Mouse (Mus musculus) small intestine, adult 2 months (tissue): ENCODE data around the gene Tbrg1. TPM values are rescaled to one million over a fixed set of nuclear protein-coding genes. Genes with fewer than 3 reads are reported as not detected.

Experiments used
- H3K27ac ChIP-seq: fragments of 200-500 bp; 2 replicates; pipeline ENCODE4 v1.5.1; 2012; ENCODE audit warnings: low read depth, low read length, control low read depth, inconsistent platforms; ENCODE audit not compliant: insufficient read depth
- H3K27me3 ChIP-seq: fragments of 200-500 bp; 2 replicates; pipeline ENCODE4 v1.6.1; 2012; ENCODE audit warnings: mild to moderate bottlenecking, moderate library complexity, low read length, inconsistent platforms; ENCODE audit not compliant: control insufficient read depth, insufficient read depth
- H3K36me3 ChIP-seq: fragments of 200-500 bp; 2 replicates; pipeline ENCODE4 v1.6.1; 2012; ENCODE audit warnings: mild to moderate bottlenecking, low read length, control low read depth, inconsistent platforms; ENCODE audit not compliant: control insufficient read depth, insufficient read depth
- H3K4me1 ChIP-seq: fragments of 200-500 bp; 2 replicates; pipeline ENCODE4 v1.6.1; 2012; ENCODE audit warnings: low read length, inconsistent platforms, mixed read lengths; ENCODE audit not compliant: control insufficient read depth, insufficient read depth, insufficient read length
- H3K4me3 ChIP-seq: fragments of 200-500 bp; 2 replicates; pipeline ENCODE4 v1.5.1; 2012; ENCODE audit warnings: low read depth, mild to moderate bottlenecking, control low read depth, inconsistent platforms, low read length, moderate library complexity
- CTCF ChIP-seq: fragments of 200-500 bp; IDR thresholded peaks from 2 replicates; pipeline ENCODE4 v1.5.1; 2012; ENCODE audit warnings: low read depth, mild to moderate bottlenecking, control low read depth, inconsistent platforms, low read length, moderate library complexity, mixed read lengths; ENCODE audit not compliant: insufficient replicate concordance, insufficient read length; ENCODE audit errors: extremely low read depth
- POLR2A ChIP-seq: fragments of 200-500 bp; IDR thresholded peaks from 2 replicates; pipeline ENCODE4 v1.6.1; 2012; ENCODE audit warnings: low read depth, mild to moderate bottlenecking, control low read depth, inconsistent platforms, low read length, moderate library complexity
- WGBS: fragments of 180-500 bp; shearing (Covaris S2); methylation state at CpG from one replicate; pipeline ENCODE4 v1.1.7; 2018; 5-methylcytosine and 5-hydroxymethylcytosine counted together
- polyA plus RNA-seq: library from polyadenylated mRNA; depleted of rRNA; stranded (reverse); fragments of >200 nt; gene quantifications from 2 replicates; pipeline ENCODE4 v1.2.3, GENCODE M21; 2012; rRNA removed

The Tbrg1 gene
- 22.4 and 45.1 TPM in 2 replicates for polyA plus RNA-seq

GRCm38 (mm10) chr9:37656931-37657481, at the start of gene Tbrg1:
Tbrg1 (minus strand) TSS chr9:37657312.
- under 1% methylated on average over 36 of the region's 36 CpGs for WGBS
- Histone ChIP-seq H3K27ac (peak within 1 kb of the TSS; percentile 97), H3K36me3 (peaks cover 24% of the 10 kb centered on the region), H3K4me3 (peak within 1 kb of the TSS; percentile 93), H3K27me3 (no peaks in the 10 kb centered on the region), H3K4me1 (no peaks in the 10 kb centered on the region)
- TF ChIP-seq POLR2A (peak; percentile 78), CTCF (no peak)

GRCm38 (mm10) chr9:37689970-37690686, 33.0 kb upstream of the Tbrg1 start:
- no peak overlapping the region for H3K4me3 ChIP-seq
- H3K36me3 ChIP-seq, result no peaks in the 10 kb centered on the region
- TF ChIP-seq CTCF (no peak), POLR2A (no peak)
- WGBS, result 60% methylated on average over 5 of the region's 5 CpGs
- H3K27me3 ChIP-seq, result no peaks in the 10 kb centered on the region
- H3K4me1 ChIP-seq, result no peaks in the 10 kb centered on the region
- no peak overlapping the region for H3K27ac ChIP-seq

- H3K36me3 ChIP-seq, result no peaks in the 10 kb centered on the region
- WGBS, result 43% methylated on average over 3 of the region's 3 CpGs
- no peaks in the 10 kb centered on the region for H3K4me1 ChIP-seq
- H3K27ac ChIP-seq, result no peak overlapping the region
- H3K27me3 ChIP-seq, result no peaks in the 10 kb centered on the region
- H3K4me3 ChIP-seq, result no peak overlapping the region
- no peak for TF ChIP-seq CTCF
- TF ChIP-seq POLR2A, result no peak
Measured at GRCm38 (mm10) chr9:37687941-37688303, 30.8 kb upstream of the Tbrg1 start.

GRCm38 (mm10) chr9:37687288-37687940, 30.3 kb upstream of the Tbrg1 start:
- no peak overlapping the region for H3K27ac ChIP-seq
- WGBS, result 77% methylated on average over 3 of the region's 3 CpGs
- H3K4me1 ChIP-seq, result no peaks in the 10 kb centered on the region
- no peak overlapping the region for H3K4me3 ChIP-seq
- TF ChIP-seq CTCF (no peak), POLR2A (no peak)
- no peaks in the 10 kb centered on the region for H3K27me3 ChIP-seq
- no peaks in the 10 kb centered on the region for H3K36me3 ChIP-seq

- Histone ChIP-seq H3K4me1 (no peaks in the 10 kb centered on the region), H3K27ac (no peak overlapping the region), H3K4me3 (no peak overlapping the region), H3K27me3 (no peaks in the 10 kb centered on the region), H3K36me3 (no peaks in the 10 kb centered on the region)
- no peak for TF ChIP-seq POLR2A
- no peak for TF ChIP-seq CTCF
- WGBS, result 90% methylated on average over 1 of the region's 1 CpGs
Measured at GRCm38 (mm10) chr9:37681123-37681522, 24.0 kb upstream of the Tbrg1 start.

GRCm38 (mm10) chr9:37675287-37675686, 18.2 kb upstream of the Tbrg1 start:
- Histone ChIP-seq H3K27me3 (no peaks in the 10 kb centered on the region), H3K4me1 (no peaks in the 10 kb centered on the region), H3K27ac (no peak overlapping the region), H3K4me3 (no peak overlapping the region), H3K36me3 (no peaks in the 10 kb centered on the region)
- 82% methylated on average over 4 of the region's 4 CpGs for WGBS
- TF ChIP-seq CTCF (no peak), POLR2A (no peak)

- Histone ChIP-seq H3K4me3 (no peak overlapping the region), H3K4me1 (no peaks in the 10 kb centered on the region), H3K36me3 (no peaks in the 10 kb centered on the region), H3K27ac (no peak overlapping the region), H3K27me3 (no peaks in the 10 kb centered on the region)
- 83% methylated on average over 3 of the region's 3 CpGs for WGBS
- no peak for TF ChIP-seq CTCF
- TF ChIP-seq POLR2A, result no peak
Measured at GRCm38 (mm10) chr9:37670261-37670660, 13.1 kb upstream of the Tbrg1 start.
